Mouse (Mus musculus) megakaryocyte, embryonic 14.5 days (primary cell): ENCODE results near the gene Zfp941.

ENCODE experiments used
- FLI1 ChIP-seq: IDR thresholded peaks from 2 replicates; pipeline ENCODE4 v1.6.1; 2012; ENCODE audit warnings: low read length, inconsistent platforms, mixed read lengths
- GATA1 ChIP-seq: IDR thresholded peaks from 3 replicates; pipeline ENCODE4 v1.6.1; 2012; ENCODE audit warnings: mixed read lengths, low read length, inconsistent platforms, borderline replicate concordance

- no peak for TF ChIP-seq GATA1
- TF ChIP-seq FLI1: no peak
These were observed 23.8 kb downstream of the Zfp941 start for GRCm38 (mm10) chr7:140798212-140798611.
